Mouse (Mus musculus) layer of hippocampus, postnatal 10 days (tissue): ENCODE results near the gene Endod1. TPM values are rescaled to one million over a fixed set of nuclear protein-coding genes. Genes with fewer than 3 reads are reported as not detected.
"Not testable (repeated sequence)": the region's sequence is repeated elsewhere in the genome, so short reads cannot be mapped to it uniquely, and the experiment has no call there.

ENCODE experiments used
- DNase-seq, 2 experiments: peaks; one replicate each; pipeline ENCODE4 v3.0.0; 2021; ENCODE audit warnings: low spot score in 2 of 2
- total RNA-seq, 2 experiments: library from RNA; stranded (reverse); gene quantifications; 2 replicates each; pipeline ENCODE4 v1.2.3; 2021

The Endod1 gene
- total RNA-seq, 2 experiments from 2014 or later: 38.8 to 43.2 TPM

GRCm38 (mm10) chr9:14380386-14381285 is 671 bp downstream of the Endod1 start:
- DNase-seq: peak; percentile 78 to 85

DNA sequence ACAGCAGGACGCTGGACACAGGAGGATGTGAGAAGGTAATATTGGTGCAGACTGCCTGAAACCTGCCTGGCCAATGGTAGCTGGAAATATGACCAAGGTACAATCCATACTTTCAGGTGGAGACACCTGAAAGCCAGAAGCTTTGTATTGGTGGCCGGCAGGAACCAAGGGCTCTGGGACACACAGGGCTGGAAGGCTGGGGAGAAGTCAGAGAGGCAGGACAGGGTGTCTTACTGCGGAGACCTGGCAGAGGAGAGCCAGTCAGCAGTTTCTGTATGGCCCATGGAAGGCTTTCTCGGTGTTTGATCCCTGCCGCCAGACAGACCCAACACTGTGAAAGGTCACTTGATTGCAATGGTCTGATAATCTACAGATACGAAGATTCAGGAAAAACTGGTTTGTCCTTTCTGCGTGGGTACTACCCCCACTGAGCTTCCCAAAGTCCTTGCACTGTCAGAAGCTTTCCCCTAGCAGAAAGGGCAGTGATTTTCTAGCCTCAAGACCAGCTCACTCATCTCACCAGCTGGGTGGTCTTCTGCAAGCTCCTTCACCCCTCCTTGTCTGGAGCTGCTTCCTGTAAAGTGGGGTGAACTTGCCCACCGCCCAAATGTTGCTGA is 1.4 kb downstream of the Endod1 start:
- no peak for DNase-seq

DNA sequence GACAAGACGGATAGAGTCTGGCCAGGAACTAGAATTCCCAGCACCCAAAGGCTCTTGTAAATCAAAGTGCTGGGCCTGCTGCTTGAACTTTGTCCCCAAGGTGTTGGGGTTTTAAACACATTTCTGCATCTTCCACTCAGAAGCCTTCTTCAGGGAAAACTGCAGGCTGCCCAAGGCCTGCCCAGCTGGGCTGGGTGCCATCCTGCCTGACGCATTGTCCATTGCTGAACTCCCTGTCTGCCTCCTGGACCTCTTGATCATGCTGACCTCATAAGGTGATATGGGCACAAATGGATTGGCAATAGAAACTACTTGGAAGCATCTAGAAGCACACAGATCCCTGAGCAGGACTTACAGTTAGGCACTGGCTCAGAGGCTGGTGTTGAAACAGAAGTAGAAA is 3.2 kb downstream of the Endod1 start:
- DNase-seq: no peak

DNA sequence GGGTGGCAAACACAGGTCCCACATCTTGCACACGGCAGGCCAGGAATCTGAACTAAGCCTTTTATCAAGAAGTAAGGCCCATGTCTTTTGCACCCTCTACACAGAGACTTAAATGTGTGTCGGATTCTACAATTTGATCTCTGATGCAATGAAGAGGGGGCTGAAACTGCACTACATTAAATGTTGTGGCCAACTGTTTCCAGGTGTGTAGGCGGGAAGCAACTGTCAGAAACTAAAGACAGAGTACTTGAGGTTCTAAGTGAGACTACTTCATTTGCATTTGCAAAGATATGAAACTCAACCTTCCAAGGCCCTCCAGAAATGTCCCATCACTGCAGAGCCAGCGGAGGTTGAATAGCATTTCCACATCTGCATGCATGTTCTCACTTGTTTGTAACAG is 5.2 kb downstream of the Endod1 start:
- no peak for DNase-seq

DNA sequence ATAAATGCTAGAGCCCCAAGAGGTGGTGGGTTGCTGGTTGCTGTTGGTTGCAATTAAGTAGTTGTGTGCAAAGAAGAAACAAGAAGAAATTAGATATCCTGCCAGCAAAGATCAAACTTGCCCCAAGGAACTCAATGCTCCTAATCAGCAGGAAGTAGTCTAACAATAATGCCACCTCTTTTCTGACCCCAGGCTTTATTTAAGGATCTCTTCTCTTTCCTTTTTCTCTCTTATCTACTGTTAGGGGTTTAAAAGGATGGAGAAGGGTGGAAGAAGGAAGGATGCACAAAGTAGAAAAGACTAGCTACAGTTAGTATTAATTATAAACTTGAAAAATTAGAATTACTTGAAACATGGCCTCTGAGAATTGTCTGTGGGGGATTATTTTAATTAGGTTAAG is 8.9 kb downstream of the Endod1 start:
- DNase-seq: no peak

DNA sequence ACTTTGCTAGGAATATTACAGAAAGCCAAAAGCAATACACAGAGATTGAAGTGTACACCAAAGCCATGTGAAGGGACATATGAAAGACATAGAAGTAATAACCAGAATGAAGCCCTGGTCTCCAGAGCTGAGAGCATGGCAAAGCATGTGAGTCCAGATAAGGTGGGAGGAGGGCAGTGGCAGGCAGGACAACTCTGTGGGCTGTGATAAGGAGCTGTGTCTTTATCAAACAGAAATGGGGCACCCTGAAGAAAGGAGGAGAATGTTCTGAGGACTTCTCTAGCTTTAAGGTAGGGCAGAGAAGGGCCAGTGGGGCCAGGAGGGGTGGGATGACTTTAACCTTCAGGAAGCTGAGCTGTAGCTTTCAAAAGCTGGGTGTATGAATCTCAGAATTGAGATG is 12.0 kb downstream of the Endod1 start:
- DNase-seq: no peak

DNA sequence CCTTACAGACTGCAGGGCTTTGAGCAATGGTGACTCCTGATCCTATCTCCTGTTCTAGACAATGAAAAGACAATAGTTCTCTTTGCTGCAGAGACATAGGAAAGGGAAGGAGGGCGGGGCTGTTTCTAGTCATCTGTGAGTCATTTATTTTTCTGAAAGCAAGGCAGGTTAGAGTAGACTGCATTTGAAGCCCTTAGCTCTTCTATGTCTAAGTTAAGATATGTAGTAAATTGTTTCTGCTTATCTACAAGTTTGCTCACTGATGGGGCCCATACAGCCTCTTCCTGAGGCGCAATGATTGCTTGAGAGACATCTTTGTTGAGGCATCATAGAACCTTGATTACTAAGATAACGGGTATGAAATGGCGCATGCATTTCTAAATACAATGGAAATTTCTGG is 13.5 kb downstream of the Endod1 start:
- DNase-seq: no peak

GRCm38 (mm10) chr9:14365481-14366125 is 15.7 kb downstream of the Endod1 start:
- DNase-seq: no peak

- DNase-seq: no peak
Observed at GRCm38 (mm10) chr9:14364719-14365118, 16.6 kb downstream of the Endod1 start.

DNA sequence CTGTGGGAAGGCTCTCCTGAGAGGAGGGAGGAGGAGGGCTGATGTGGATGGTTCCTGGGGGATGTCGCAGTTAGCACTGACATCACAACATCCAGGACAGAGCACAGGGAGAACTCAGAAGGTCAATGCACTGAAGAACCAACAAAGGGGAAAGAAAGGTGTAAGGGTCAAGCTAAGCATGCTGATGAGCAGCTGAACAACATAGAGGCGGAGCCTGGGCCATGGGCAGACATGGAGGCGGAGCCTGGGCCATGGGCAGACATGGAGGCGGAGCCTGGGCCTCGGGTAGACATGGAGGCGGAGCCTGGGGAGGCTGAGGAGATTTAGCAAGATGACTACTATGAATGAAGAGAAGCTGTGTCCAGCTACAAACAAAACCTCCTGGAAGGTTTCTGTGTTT is 17.8 kb downstream of the Endod1 start:
- no peak for DNase-seq

GRCm38 (mm10) chr9:14362068-14362768 is 19.1 kb downstream of the Endod1 start:
- no peak for DNase-seq

DNA sequence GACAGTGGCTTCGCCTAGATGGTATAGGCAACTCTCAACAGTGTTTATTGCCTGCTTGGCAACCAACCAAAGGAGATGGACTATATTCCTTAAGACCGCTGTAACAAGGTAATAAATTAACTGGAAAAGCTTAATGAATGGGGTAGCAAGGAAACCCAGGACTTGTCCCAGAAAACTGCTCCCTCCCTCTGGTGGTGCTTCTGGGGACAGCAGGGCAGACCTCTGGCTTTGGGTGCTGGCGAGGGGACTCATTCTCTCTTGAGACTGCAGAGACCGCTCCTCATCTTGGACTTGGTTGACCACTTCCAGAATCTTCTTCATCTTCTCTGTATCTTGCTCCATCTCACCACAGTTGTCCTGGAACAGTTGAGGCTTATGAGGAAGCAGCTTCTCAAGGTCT is 24.3 kb downstream of the Endod1 start:
- DNase-seq: no peak

DNA sequence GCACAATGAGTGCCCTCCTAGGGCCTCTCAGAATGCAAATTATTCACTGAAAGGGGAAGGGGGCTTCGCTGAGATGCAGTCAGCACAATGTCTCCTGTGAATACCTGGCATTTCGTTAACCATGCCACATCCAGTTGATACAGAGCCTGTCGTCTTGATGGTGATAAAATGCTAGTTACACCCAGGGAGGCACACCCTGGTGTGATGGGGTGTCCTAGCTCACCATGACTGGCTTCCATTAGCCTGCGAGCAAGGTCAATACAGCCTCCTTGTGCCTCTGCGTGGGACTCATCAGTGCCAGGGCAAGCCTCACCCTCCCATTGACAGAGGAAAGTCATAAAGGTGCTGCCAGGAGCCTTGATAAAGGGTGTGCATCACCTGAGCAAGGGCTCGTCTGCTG is 26.5 kb downstream of the Endod1 start:
- DNase-seq: no peak

- no peak for DNase-seq
Observed at GRCm38 (mm10) chr9:14352337-14352736, 29.0 kb downstream of the Endod1 start.

DNA sequence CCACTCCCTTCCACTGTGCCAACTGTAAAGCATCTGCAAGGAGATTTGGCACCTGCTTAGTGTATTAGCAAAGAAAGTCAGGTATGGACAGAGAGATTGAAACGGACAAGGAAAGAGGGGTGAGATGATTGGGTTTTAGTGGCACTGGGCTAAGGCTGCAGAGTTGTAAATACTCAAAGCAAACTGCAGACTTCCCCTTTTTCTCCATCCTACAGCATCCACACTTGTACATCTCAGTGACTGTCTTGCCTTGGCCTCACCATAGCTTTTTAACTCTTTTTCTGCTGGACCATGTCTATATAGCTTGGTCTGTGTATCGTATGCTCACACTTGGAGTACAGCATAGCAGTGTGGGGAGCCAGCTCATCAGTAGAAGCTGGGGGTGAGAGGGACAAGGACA is 30.5 kb downstream of the Endod1 start:
- DNase-seq: no peak

DNA sequence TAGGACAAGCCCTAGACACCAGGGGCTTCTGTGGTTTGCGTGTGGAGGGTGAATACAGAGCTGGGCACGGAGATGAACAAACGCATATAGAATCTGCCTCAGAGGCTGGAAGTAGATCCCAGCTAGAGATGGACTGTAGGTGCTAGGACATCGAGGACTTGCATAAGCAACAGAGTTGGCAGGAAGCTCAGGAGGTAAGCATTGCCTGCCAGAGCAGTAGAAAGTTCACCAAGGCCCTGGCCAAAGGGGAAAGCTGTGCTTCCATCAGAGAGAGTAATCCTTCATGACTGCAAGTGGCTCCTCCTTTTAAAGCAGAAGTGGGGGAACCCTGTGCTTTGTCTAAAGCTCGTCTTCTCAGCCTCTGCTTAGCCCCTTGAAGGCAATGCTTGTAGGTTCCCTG is 31.9 kb downstream of the Endod1 start:
- DNase-seq: no peak

GRCm38 (mm10) chr9:14348416-14348815 is 32.9 kb downstream of the Endod1 start:
- no peak for DNase-seq

- DNase-seq: not testable (repeated sequence)
Observed at GRCm38 (mm10) chr9:14345866-14346265, 35.4 kb downstream of the Endod1 start.

DNA sequence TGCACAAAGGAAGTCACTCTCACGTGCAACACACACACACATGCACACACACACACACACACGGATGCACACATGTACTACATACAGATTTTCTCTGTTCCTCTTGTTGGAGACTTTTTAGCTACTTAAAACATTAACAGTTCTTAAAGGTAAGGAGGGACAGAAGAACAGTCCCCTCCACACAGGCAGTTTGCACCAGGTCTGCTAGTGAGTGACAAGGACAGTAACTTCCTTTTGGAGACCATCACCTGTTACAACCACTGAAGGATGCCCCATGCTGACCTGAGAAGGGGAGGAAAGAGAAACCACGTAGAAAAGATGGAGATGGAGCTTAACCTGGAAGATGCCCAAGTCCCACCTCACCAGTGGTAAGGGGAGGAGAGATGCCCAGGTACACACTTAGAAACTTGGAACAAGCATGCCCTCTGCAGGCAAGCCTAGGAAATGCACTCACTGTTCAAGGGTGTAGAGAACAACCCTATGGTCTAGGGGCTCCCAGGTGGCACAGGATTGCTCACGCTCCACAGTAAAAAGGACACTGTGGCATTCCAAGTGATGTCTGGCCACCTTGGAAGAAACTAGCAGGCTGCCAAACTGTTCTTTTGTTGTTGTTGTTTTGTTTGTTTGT is 39.2 kb downstream of the Endod1 start:
- DNase-seq: peak; percentile 83 to 84

DNA sequence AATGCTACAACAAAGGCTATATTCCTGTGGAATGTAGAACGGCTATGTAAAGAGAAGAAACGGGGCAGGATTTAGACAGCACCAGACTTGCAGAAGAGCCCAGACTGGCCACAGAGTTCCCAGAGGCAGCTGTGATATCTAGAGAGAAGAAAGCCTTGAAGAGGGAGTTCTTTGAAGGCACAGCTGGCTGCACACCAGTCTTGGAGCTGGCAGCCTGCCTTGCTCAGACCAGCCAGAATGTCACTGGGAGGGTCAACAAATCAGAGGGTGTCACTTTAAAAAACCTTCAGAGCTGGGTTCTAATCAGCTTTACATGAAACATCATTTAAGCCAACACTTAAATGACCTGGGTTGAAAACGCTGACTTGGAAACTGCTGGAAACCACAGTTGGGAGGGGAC is 42.6 kb downstream of the Endod1 start:
- DNase-seq: no peak

GRCm38 (mm10) chr9:14336901-14337300 is 44.4 kb downstream of the Endod1 start:
- DNase-seq: no peak
